Mouse (Mus musculus): ENCODE measurements around the gene Tet3.
"Not testable (repeated sequence)": the region's sequence is repeated elsewhere in the genome, so short reads cannot be mapped to it uniquely, and the experiment has no call there.

The Tet3 gene

DNA sequence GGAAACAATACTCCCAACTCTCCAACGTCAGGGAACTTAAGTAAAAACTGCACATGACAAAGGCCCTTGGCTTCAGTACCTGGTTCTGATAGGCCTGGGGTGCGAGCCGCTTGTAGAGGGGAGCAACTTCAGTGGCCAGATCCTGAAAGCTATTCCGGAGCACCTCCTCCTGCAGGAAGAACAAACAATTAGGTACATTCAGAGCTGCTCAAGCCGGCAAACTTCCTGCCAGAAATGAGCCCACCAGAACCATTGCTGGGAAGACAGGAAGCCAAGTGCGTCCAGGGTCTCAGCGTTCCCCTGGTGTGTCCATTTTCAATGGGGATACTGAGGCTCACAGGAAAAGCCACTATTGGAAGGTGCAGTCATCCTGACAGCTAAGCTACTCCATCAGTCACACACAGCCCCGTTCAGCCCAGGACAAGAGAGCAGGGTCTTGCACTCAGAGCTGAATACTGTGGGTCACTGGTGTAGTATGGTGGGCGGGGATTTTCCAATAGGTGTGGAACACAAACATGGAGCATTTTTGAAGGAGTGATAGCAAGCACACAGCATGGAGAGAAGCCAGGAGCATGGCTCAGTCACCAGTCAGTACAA is 85.1 kb downstream of the Tet3 start:
- DNase-seq (ENCODE audit: low read depth, low spot score), result no peak

DNA sequence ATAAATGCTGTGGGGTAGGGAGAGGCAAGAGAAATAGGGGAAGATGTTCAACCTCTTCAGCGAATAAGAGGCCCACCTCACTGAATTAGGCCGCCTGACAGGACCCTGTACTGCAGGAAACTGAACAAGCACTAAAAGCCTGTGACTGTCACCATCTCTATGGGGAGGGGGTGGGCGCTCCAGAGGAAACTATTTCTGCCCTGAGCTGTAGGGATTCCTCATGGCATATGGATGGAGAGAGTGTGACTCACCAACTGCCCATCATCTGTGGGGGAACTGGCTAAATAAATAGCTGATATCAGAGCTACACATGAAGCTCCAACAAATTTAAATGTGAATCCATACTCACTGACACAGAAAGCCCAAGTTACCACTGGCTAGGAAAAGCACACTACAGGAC is 87.5 kb downstream of the Tet3 start:
- DNase-seq (ENCODE audit: low read depth, low spot score), result no peak

DNA sequence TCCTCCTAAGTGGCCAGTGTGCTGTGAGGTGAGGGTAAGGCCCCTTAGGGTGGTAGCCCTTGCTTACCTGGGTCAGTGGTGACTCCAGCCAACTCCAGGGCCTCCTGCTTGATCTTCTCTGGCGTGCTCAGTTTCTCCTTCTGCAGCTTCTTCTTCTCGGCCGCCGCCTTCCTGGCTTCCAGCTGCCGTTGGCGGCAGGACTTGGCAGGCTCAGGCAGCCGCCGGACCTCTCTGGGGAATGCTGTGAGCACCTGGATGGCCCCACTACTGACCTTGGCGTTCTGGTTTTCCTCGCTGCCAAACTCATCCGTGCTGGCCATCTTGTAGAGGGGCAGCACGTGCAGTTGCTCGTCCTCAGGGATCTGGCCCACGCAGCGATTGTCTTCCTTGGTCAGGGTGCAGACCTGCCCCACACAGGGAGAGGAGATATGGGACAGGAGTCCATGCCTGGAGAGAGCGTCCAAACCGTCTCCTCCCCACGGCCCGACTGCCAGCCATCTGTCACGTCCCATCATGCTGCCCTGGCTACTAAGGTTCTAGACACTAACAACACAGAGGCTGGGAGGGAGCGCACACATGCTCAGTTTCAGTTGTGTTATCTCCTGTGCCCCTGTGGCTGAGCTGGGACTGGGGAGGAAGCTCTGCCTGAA is 88.4 kb downstream of the Tet3 start:
- no peak for DNase-seq (ENCODE audit: low read depth, low spot score)

DNA sequence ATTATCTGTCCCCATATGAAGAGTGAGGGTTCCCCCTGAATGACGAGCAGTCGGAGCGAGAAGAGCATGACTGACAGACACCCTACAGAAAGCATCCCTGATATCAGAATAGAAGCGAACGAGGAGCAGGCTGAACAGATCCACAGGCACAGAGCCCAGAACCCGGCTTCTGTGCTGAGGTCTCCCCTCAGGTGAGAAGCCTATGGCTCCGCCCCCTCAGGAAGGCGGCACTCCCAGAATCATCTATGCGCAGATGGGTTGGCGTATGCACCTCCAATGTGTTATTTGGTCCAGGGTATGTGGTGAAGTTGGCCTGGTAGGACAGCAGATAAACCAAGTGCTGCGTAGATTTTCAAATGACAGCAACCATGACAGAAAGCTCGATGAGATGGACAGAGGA is 95.8 kb downstream of the Tet3 start:
- DNase-seq (ENCODE audit: low read depth, low spot score), result no peak

DNA sequence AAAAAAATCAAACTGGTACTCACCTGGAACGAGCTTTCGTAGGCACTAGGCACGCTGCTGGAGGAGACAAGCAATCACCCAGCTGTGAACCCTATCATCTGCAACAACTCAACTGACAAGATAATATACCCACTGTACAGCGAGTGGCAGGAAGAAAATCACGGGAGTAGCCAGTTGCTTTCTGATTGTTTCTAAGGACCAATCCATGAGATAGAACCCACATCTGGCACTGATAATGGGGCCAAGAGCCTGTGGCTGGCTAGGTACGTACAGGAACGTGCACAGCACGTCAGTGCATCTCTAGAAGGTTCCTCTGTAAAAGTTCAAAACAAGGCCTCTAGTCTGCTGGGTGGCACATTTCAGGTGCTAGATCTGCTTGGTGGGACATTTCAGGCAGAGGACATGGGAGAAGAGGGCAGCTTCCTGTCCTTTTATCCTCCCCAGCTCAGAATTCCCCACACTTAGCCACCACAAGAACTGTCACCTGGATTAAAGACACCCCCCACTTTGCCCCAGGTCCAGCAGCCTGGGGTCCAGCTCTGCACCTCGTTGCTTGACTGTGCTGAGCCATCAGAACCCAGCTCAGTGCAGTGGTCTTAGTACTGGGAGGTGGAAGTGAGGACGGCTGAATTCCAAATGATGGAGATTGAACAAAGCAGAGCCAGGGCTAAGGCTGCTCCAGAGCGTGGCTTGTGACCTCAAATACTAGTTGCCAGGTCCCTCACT is 97.2 kb downstream of the Tet3 start:
- no peak for DNase-seq (ENCODE audit: low read depth, low spot score)

DNA sequence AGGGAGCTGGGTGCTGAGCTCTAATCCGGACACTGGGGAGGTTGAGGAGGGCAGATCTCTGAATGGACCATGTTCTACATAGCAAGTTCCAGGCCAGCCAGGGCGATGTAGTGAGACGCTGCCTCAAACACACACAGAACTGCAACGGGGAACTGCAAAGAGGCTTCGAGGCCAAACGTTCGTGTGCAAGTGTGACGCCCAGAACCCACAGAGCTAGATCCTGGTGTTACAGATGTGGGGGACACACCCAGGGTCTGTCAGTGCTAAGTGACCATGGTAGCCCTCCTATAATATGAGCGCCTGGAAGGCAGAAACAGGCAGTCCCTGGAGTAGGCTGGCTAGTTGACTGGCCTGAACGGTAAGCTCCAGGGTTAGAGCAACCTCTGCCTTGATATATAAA is 101.4 kb downstream of the Tet3 start:
- DNase-seq (ENCODE audit: low read depth, low spot score), result no peak

DNA sequence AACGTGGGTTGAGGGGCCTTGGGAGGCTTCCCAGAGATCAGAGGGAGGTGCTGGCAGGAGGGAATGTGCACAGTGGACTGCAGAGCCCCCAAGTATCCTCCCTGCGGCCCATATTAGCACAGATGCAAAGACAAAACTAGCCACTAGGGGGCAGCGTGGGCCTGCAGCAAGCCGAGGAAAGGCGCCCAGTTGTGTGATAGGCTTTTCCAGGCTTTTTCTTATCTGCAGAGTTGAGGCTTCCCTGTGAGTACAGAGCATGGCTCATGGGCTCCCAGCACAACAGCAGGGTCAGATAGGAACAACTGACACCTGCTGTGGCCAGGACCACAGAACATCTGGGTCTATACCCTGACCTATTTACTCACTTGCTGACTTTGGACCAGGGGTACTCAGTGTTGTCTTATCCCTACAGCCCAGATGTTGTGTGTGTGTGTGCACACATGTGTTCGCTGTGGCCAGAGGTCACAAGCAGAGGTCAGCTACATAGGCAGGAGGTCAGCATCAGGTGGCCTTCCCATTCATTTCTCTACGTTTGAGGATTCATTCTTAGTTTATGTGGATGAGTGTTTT is 102.2 kb downstream of the Tet3 start:
- peak; percentile 61 for DNase-seq (ENCODE audit: low read depth, low spot score)

DNA sequence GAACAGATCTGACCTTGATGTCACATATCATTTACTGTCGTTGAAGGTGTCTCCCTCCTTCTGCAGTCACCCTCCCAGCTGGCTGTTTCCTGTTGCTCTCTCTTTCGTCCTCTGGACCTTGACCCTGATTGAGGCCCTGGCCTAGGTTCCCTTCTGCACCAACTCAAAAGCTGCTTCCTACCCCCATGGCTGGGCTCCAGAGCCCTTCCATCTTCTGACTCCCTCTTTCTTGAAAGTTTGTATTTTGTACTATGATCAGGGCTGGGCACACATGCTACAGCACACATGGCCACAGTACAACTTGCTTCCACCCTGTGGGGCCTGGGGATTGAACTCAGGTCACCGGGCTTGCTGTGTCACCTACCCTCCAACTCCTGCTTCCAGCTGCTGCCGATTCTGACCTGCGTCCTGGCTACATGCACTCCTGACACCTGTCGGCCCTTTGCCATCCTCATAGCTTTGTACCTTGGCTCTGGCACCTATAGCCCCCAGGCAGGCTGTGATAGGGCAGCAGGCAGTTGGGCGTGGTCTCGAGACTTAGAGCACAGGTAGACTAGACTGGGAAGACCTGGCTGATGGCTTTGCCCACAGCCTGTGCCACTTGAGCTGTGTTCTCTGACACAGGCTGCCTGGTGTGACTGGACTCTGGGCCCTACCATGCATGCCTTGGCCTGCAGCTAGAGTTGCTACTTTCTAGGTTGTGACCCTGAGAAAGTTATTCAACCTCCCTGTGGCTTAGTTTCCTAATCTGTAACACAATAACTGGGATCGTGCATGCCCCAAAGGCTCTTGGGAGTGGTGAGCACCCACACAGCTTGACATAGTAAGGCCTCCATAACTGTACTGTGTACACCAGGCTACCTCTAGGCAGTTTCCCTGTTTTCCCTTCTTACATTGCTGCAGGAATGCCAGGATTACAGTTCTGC is 103.8 kb downstream of the Tet3 start:
- DNase-seq (ENCODE audit: low read depth, low spot score), result no peak

DNA sequence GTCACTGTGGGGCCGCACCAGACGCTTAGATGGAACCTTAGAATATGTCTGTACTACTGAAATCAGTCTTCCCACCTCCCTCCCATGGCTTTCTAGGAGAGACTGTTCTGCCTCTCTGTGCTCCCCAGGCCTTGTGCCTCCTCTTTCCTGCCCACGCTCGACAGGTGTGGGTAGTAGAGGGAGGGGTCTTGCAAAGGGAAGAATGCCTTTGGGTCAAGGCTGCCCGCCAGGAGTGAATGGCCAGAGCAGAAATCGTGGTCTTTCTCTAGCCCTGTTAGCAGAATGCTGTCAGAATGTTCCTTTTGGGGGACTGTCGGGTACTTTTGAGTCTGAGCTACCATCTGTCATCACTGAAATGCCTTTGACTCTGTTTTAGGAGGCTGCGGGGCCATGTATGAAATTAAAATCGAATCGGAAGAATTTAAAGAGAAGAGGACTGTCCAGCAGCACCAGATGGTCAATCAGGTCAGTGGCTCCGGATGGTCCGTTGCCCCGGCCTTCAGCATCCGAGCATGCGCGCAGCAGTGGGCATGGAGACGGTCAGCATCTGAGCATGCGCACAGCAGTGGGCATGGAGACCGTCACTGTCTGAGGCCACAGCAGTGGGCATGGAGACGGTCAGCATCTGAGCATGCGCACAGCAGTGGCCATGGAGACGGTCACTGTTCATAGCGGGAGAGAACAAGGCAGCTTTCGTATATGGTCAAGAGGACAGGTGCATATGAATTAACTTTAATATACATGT is 106.0 kb downstream of the Tet3 start:
- no peak for DNase-seq (ENCODE audit: low read depth, low spot score)

DNA sequence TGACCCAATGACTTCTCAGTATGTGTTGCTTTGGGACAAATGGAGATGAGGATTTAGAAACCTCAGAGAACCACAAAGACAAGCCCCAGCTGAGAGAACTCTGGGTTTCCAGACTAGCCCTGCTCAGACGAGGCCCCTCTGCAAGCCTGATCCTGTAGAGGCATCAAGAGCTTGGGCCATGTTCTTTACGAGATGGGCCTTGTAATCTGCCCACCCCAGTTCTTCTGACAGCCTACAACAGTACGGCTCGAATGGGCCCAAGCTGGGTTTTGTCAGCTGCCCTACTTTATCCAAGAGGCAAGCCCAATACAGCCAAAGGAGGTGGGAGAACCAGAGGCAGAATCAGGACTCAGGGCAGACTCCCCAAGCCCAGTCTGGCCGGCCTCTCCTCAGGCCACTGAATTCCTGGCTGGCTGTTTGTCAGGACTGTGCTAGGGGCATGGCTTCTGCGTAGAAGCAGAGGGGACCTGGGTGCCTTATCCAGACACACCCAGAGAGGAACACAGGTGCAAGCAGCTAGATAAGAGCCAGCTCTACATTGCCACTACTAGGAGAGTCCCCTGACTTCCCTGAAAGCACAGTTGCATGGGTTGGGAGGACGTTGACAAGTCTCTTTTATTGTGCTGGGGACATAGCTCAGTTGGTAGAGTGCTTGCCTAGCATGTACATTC is 107.3 kb downstream of the Tet3 start:
- DNase-seq (ENCODE audit: low read depth, low spot score), result no peak

DNA sequence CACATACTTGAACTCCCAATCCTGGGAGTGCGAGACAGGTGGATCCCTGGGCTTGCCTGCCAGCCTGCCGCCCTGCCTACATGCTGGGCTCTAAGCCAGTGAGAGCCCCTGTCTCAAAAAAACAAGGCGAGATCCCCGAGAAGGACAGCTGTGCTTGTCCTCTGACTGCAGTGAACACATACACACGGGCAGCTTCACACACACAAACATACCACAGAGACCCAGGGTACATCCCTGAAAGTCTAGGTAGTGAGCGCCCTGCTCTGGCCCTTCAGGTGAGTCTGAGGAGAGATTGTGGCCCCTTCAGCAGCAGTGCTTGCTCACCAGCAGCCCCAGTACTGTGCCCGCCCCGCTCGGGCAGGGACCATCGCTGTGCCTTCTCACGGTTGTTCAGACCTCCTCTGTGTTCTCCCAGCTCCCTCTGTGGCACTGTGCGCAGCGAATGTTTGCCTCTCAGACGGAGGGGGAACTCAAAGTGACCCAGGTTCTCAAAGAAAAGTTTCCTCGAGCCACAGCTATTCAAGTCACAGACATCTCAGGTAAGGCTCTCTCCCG is 108.0 kb downstream of the Tet3 start:
- no peak for DNase-seq (ENCODE audit: low read depth, low spot score)

DNA sequence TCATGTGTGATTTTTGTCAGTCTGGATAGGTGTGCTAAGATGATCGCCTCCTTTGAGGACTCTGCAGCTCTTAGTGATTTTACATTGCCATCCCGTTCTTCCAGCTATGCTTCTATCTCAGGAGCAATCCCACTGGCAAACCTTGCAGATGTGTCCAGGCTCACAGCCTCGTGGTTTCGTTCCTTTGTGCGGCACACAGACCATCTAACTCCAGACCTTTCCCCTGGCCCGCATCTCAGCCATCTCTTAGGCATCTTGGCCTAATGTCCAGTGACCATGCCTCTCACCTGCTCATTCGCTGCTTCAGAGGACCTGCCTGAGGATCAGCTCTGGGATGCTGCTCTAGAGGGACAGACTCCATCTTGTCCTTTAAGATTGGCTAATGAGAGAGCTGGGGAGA is 108.7 kb downstream of the Tet3 start:
- DNase-seq (ENCODE audit: low read depth, low spot score), result no peak

DNA sequence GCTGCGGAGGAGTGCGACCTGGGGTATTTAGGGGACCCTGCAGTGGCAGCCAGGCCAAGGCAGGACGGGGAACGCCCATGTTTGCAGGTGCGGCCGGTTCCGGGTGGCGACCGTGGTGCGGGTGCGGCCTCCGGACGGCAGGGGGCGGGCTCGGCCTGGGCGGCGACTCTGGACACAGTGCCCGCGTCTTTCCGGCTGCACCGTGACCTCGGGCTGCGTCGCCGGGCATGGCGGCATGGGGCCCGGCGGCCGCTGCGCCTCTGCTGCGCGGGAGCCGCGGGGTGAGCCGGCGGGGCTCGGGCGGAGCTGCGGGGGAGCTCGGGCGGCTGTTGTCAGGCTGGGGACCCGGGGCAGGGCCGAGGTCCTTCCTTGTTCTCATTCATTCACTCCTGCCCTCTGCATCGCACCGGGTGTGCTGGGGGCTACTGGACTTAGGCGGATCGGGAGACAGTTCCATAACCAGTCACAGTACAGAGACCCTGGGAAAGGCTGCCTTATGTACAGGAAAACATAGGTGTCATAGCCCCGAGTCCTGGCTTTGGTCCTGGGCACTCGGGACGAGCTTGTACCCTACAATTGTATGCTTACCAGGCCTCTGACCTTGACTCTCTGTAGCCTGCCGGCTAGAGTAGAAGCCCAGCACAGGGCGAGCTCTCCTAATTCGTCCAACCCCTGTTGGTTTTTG is 109.5 kb downstream of the Tet3 start:
- DNase-seq (ENCODE audit: low read depth, low spot score), result peak; percentile 67

DNA sequence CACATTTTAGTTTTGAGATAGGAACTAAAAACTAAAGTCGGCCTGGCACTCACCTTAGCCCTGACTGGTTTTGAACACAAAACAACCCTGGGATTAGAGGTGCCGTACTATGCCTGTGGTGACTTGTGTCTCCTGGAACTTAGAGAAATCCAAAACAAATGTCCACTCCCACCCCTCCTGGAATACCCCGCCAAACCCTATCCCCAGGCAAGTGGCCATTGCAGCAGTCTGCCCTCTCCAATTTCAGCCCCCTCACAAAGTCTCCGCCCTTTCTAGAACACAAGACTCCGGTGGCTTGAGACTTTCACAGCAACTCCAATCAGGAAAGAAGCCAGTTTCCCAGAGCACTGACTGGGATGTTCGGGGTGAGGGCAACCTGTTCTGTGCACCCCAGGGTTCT is 110.0 kb downstream of the Tet3 start, which contains the start of gene Bola3:
Gene Bola3, plus strand, starts transcription at position 275 of the 400 bp plus-strand sequence.
- no peak for DNase-seq (ENCODE audit: low read depth, low spot score)

DNA sequence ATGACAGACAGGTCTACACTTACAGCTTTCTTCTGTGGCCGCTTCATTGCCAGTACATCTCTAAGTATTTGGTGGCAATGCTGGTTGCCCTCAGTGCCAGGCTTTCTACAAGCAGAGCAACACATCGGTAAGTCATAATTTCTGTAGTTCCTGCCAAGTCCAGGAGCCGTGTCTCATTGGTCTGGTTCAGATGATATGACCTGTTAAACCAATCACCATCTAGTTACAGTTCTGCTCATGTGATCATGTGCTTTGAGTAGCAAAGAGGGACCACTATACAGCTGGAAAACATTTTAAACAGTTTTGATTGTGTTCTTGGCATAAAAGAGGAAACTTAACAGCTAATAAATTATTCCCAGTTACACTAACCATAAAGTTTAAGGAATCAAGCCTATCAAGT is 111.0 kb downstream of the Tet3 start:
- DNase-seq (ENCODE audit: low read depth, low spot score), result no peak

DNA sequence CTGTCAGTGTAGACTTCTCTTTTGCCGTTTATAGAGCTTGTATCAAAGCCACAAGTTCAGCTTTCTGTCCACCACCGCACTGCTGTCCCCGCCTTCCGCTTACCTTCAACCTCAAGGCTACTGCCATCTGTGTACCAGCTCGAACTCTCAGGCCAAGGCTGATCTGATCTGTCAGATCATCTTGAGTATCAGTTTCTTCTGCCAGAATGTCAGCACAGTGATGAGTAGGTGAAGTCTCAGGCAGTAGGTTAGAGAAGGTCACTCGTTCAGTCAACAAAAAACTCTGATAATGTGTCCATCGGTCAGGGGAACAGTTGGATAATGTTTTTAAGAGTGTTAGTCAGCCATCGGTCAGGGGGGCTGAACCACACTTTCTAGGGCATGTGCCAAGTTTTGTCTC is 113.6 kb downstream of the Tet3 start:
- DNase-seq (ENCODE audit: low read depth, low spot score), result not testable (repeated sequence)

DNA sequence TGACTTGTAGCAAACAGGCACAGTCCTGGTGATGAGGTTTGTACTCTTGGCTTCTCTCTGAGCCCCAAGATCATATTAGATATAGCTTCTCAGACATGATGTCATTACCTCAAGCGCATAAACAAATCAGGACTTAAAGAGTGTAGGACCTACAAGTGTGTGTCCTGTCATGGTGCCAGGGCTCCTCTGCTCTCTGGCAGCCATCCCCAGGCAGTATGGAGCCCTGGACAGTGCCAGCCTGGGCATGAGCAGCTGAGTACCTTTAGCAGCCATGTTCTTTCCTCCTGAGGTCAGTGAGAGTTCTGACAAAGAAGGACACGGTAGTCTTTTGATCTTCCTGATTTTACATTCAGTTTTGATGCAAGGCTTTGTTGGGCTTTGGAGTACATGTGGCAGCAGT is 115.9 kb downstream of the Tet3 start:
- DNase-seq (ENCODE audit: low read depth, low spot score), result no peak

DNA sequence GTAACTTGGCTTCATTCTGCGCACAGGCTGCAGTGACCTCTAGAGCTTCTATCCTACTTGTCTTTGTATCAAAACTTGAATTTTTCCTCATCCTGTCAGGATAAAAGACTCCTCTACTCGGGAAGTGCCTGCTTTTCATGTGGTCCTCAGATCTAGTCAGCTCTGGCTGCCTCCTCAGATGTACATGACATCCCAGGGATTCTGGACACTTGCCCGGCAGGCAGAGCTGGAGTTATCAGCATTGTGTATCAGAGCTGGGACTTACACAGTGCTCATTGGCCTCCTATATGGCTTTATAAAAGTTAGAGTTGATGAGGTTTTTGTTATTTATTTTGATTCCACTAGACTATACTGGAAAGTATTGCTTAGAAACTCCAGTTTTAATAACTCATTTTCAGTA is 117.5 kb downstream of the Tet3 start:
- no peak for DNase-seq (ENCODE audit: low read depth, low spot score)

DNA sequence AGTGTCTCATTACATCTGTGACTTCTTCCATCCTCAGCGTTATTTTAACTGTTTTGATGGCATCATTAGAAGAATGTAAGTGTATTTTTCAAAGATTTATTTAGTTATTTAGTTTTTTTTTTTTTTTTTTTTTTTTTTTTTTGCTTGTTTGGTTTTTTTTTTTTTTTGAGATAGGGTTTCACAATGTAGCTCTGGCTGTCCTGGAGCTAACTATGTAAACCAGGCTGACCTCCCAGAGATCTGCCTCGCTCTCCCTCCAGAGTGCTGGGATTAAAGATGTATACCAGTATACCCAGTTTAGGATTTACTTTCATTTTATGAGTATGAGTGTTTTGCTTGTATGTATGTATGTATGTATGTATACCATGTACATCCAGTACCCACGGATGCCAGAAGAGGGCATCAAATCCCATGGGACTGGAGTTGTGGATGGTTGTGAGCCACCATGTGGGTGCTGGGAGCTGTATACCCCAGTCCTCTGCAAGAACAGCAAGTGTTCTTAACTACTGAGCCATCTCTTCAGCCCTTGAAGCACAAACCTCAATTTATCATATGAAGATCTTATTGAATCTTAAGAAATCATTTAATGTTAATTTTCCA is 131.2 kb downstream of the Tet3 start:
- DNase-seq (ENCODE audit: low read depth, low spot score), result no peak
